In the genomic region with DNA sequence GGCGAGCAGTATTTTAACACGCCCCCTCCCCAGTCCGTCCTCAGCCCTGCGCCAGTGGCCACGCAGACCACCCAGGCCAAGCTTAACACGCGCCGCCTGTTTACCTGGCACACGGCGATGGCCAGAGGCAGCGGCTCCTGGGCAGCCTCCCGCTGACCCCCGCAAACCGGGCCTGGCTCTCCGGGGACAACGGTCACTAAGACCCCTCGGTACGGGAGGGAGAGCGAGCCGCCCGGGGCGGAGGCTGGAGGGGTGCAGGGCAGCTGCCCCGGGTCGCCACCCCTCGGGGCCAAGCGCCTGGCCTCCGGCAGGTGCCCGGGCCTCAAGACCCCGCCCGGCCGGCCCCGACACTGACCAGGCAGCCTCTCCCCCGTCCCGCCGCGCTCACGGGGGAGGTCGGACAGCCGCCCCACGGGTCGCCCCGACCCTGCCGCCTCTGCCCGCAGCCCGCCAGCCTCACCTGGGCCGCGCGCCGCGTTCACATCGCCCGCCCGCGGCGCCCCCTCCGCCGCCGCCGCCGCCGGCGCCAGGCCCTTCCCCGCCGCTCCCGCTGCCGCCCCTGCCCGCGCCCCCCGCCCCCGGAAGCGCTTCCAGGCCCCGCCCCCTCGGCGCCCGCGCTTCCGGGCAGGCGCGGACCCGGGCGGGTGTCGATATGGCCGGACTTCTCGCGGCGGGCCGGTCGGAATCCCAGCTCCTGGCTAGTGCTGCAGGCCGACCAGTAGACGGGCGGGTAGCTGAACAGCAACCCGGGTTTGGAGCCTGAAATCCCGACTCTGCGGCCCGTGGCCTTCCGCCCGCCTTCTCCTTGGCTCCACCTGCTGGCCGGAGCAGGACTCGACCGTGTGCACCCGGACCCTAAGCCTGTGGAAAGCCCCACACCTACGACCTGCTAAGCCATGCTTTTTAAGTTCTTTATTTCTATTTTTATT, we compare ENCODE assay signal across 8 mouse cellular contexts. TPM values are rescaled to one million over a fixed set of nuclear protein-coding genes. Genes with fewer than 3 reads are reported as not detected.
DNase-seq lines count a peak whose midpoint lies in the region; ATAC-seq and TF ChIP-seq lines count a peak whose summit lies in the region.

A gene (minus strand): TSS at position 554 of the 929 bp plus-strand sequence.

- no peaks in the 10 kb centered on the region for H3K27me3 ChIP-seq in E14TG2a.4 (ENCODE audit: insufficient read depth, low read length)
- H3K27me3 ChIP-seq in embryonic facial prominence, embryonic 12.5 days: no peaks in the 10 kb centered on the region; the same call in 1 of the 2 replicates
- no peaks in the 10 kb centered on the region for H3K27me3 ChIP-seq in heart, embryonic 12.5 days (replicated peaks)
- H3K27me3 ChIP-seq in kidney, embryonic 16.5 days (ENCODE audit: insufficient read depth, low read length): no peaks in the 10 kb centered on the region; the same call in 1 of the 2 replicates
- H3K27me3 ChIP-seq in liver, postnatal 0 days (ENCODE audit: insufficient read depth, low read length): no peaks in the 10 kb centered on the region
- H3K27me3 ChIP-seq in neural tube, embryonic 13.5 days: no peaks in the 10 kb centered on the region

- H3K9ac ChIP-seq in embryonic facial prominence, embryonic 12.5 days: peak within 1 kb of the TSS; percentile 98
- peak within 1 kb of the TSS; percentile 93 for H3K9ac ChIP-seq in heart, embryonic 12.5 days
- H3K9ac ChIP-seq in kidney, embryonic 16.5 days (replicated peaks; ENCODE audit: low read length): peak within 1 kb of the TSS; percentile 85
- peak within 1 kb of the TSS; percentile 94 for H3K9ac ChIP-seq in liver, postnatal 0 days (replicated peaks)
- H3K9ac ChIP-seq in neural tube, embryonic 13.5 days: peak within 1 kb of the TSS; percentile 94

- TF ChIP-seq CTCF in E14TG2a.4 (conservative IDR thresholded peaks at IDR 0.05; ENCODE audit: low read length): peak; percentile 75
- TF ChIP-seq CTCF in liver, postnatal 0 days (IDR thresholded peaks at IDR 0.05; ENCODE audit: low read depth): peak; percentile 92

- H3K4me2 ChIP-seq in embryonic facial prominence, embryonic 12.5 days (replicated peaks): peak within 1 kb of the TSS; percentile 79
- peak within 1 kb of the TSS; percentile 84 for H3K4me2 ChIP-seq in heart, embryonic 12.5 days
- peak within 1 kb of the TSS; percentile 66 for H3K4me2 ChIP-seq in kidney, embryonic 16.5 days (replicated peaks; ENCODE audit: low read depth, low read length)
- peak within 1 kb of the TSS; percentile 74 for H3K4me2 ChIP-seq in liver, postnatal 0 days (ENCODE audit: low read depth, low read length)
- peak within 1 kb of the TSS; percentile 81 for H3K4me2 ChIP-seq in neural tube, embryonic 13.5 days

- H3K27ac ChIP-seq in embryonic facial prominence, embryonic 12.5 days: peak within 1 kb of the TSS; percentile 61
- peak within 1 kb of the TSS; percentile 69 for H3K27ac ChIP-seq in heart, embryonic 12.5 days (ENCODE audit: poor library complexity, severe bottlenecking)
- H3K27ac ChIP-seq in kidney, embryonic 16.5 days (ENCODE audit: low read length): peak within 1 kb of the TSS; percentile 59; the same call in 1 of the 2 replicates
- H3K27ac ChIP-seq in liver, postnatal 0 days (ENCODE audit: low read depth): peak within 1 kb of the TSS; percentile 90
- peak within 1 kb of the TSS; percentile 68 for H3K27ac ChIP-seq in neural tube, embryonic 13.5 days (replicated peaks)

- DNase-seq in adrenal gland, postnatal 36 days: peak; percentile 65 to 86
- DNase-seq in liver, postnatal 0 days: peak; percentile 81
- DNase-seq in thymus, postnatal 14 days: peak; percentile 77

- ATAC-seq in embryonic facial prominence, embryonic 12.5 days (ENCODE audit: insufficient number of reproducible peaks, insufficient read depth, low FRiP score, low TSS enrichment): peak; percentile 63
- ATAC-seq in heart, embryonic 12.5 days (ENCODE audit: insufficient number of reproducible peaks, low FRiP score): peak; percentile 73
- peak; percentile 62 for ATAC-seq in kidney, embryonic 16.5 days (ENCODE audit: low FRiP score, low TSS enrichment)
- ATAC-seq in liver, postnatal 0 days: peak; percentile 81
- ATAC-seq in neural tube, embryonic 13.5 days (ENCODE audit: low read depth): peak; percentile 78

- no peak for TF ChIP-seq EP300 in liver, postnatal 0 days (IDR thresholded peaks at IDR 0.05; ENCODE audit: low read depth)

- H3K9me3 ChIP-seq in E14TG2a.4 (ENCODE audit: low read length): no peaks in the 10 kb centered on the region
- H3K9me3 ChIP-seq in embryonic facial prominence, embryonic 12.5 days: no peaks in the 10 kb centered on the region
- no peaks in the 10 kb centered on the region for H3K9me3 ChIP-seq in heart, embryonic 12.5 days (replicated peaks)
- H3K9me3 ChIP-seq in kidney, embryonic 16.5 days (ENCODE audit: low read length): no peaks in the 10 kb centered on the region
- H3K9me3 ChIP-seq in liver, postnatal 0 days (ENCODE audit: low read length): no peaks in the 10 kb centered on the region
- H3K9me3 ChIP-seq in neural tube, embryonic 13.5 days: no peaks in the 10 kb centered on the region

- peak within 1 kb of the TSS; percentile 97 for H3K4me3 ChIP-seq in E14TG2a.4 (replicated peaks; ENCODE audit: low read length)
- peak within 1 kb of the TSS; percentile 96 for H3K4me3 ChIP-seq in embryonic facial prominence, embryonic 12.5 days
- peak within 1 kb of the TSS; percentile 93 for H3K4me3 ChIP-seq in heart, embryonic 12.5 days
- peak within 1 kb of the TSS; percentile 80 for H3K4me3 ChIP-seq in kidney, embryonic 16.5 days (ENCODE audit: low read length)
- peak within 1 kb of the TSS; percentile 90 for H3K4me3 ChIP-seq in liver, postnatal 0 days (ENCODE audit: low read depth, low read length)
- peak within 1 kb of the TSS; percentile 96 for H3K4me3 ChIP-seq in neural tube, embryonic 13.5 days

- peaks cover 87% of the 10 kb centered on the region for H3K4me1 ChIP-seq in E14TG2a.4 (replicated peaks; ENCODE audit: low read depth, low read length)
- peaks cover 25% of the 10 kb centered on the region for H3K4me1 ChIP-seq in embryonic facial prominence, embryonic 12.5 days
- H3K4me1 ChIP-seq in heart, embryonic 12.5 days (replicated peaks): peaks cover 25% of the 10 kb centered on the region
- H3K4me1 ChIP-seq in kidney, embryonic 16.5 days (ENCODE audit: insufficient read depth, low read length): peaks cover 27% of the 10 kb centered on the region
- H3K4me1 ChIP-seq in liver, postnatal 0 days (ENCODE audit: insufficient read depth): peaks cover 26% of the 10 kb centered on the region
- peaks cover 51% of the 10 kb centered on the region for H3K4me1 ChIP-seq in neural tube, embryonic 13.5 days (replicated peaks)

- under 1% methylated on average over 91 of the region's 102 CpGs for WGBS in embryonic facial prominence, embryonic 12.5 days
- WGBS in heart, embryonic 12.5 days: under 1% methylated on average over 83 of the region's 102 CpGs
- WGBS in kidney, embryonic 16.5 days: under 1% methylated on average over 83 of the region's 102 CpGs
- under 1% methylated on average over 69 of the region's 102 CpGs for WGBS in liver, postnatal 0 days (ENCODE audit: insufficient replicate concordance)
- WGBS in neural tube, embryonic 13.5 days: under 1% methylated on average over 78 of the region's 102 CpGs

- H3K36me3 ChIP-seq in E14TG2a.4 (ENCODE audit: insufficient read depth, low read length): peaks cover 23% of the 10 kb centered on the region
- peaks cover 7% of the 10 kb centered on the region; the same call in 1 of the 2 replicates for H3K36me3 ChIP-seq in embryonic facial prominence, embryonic 12.5 days
- H3K36me3 ChIP-seq in heart, embryonic 12.5 days: peaks cover 11% of the 10 kb centered on the region
- peaks cover 4% of the 10 kb centered on the region for H3K36me3 ChIP-seq in kidney, embryonic 16.5 days (ENCODE audit: insufficient read depth, low read length)
- H3K36me3 ChIP-seq in liver, postnatal 0 days (replicated peaks; ENCODE audit: insufficient read depth, low read length): no peaks in the 10 kb centered on the region
- peaks cover 12% of the 10 kb centered on the region for H3K36me3 ChIP-seq in neural tube, embryonic 13.5 days

RNA-seq across cellular contexts. Expression of the gene that starts here (rescaled TPM):
- total RNA-seq in adrenal gland, postnatal 36 days (2021): 1 to 10 TPM; 8.5 to 9.5 TPM
- 9.4 and 9.6 TPM in 2 replicates for polyA plus RNA-seq in embryonic facial prominence, embryonic 12.5 days (2016; fragmentation: Nextera tagmentation; extraction: Ambion mirVana)
- polyA plus RNA-seq in heart, embryonic 12.5 days (2016; fragmentation: Nextera tagmentation; extraction: Ambion mirVana): 6.9 and 8.1 TPM in 2 replicates
- 6.9 and 7.1 TPM in 2 replicates for polyA plus RNA-seq in kidney, embryonic 16.5 days (2015; fragmentation: Nextera tagmentation; extraction: Ambion mirVana)
- polyA plus RNA-seq in liver, postnatal 0 days (2015; fragmentation: Nextera tagmentation; extraction: Ambion mirVana): 0.98 and 1.1 TPM in 2 replicates
- 7.3 and 8.7 TPM in 2 replicates for polyA plus RNA-seq in neural tube, embryonic 13.5 days (2015; fragmentation: Nextera tagmentation; extraction: Ambion mirVana)

Comparison
In these comparisons a context has a peak if more than half of its experiments do, and no peak if none do; other contexts are left out.
1. Peak in every context shown above with its lines: DNase-seq, ATAC-seq, H3K4me3 ChIP-seq and H3K27ac ChIP-seq.